Mouse (Mus musculus) limb, embryonic 10.5 days (tissue): ENCODE results near the gene Fars2. TPM values are rescaled to one million over a fixed set of nuclear protein-coding genes. Genes with fewer than 3 reads are reported as not detected.

Experiments used
- DNase-seq: peaks from one replicate; pipeline ENCODE4 v3.0.0-alpha.2; 2017; ENCODE audit warnings: low spot score
- H3K27ac ChIP-seq: fragments of 300-500 bp; sonication (generic); 2 replicates; pipeline ENCODE4 v1.5.1; 2016; ENCODE audit warnings: mild to moderate bottlenecking
- H3K27me3 ChIP-seq: fragments of 300-500 bp; sonication (generic); 2 replicates; pipeline ENCODE4 v1.6.1; 2016; ENCODE audit warnings: low read depth, mild to moderate bottlenecking; ENCODE audit not compliant: poor library complexity, severe bottlenecking
- H3K36me3 ChIP-seq: fragments of 300-500 bp; sonication (generic); 2 replicates; pipeline ENCODE4 v1.6.1; 2016; ENCODE audit warnings: mild to moderate bottlenecking, moderate library complexity
- H3K4me1 ChIP-seq: fragments of 300-500 bp; sonication (generic); 2 replicates; pipeline ENCODE4 v1.6.1; 2016
- H3K4me3 ChIP-seq: fragments of 300-500 bp; sonication (generic); 2 replicates; pipeline ENCODE4 v1.5.1; 2016; ENCODE audit warnings: mild to moderate bottlenecking, moderate library complexity
- H3K9me3 ChIP-seq: fragments of 300-500 bp; sonication (generic); replicated peaks from 2 replicates; pipeline ENCODE4 v1.6.1; 2016; ENCODE audit warnings: mild to moderate bottlenecking
- WGBS: fragments of 180-500 bp; shearing (Covaris S2); methylation state at CpG from one replicate; pipeline ENCODE4 v1.1.7; 2016; 5-methylcytosine and 5-hydroxymethylcytosine counted together
- polyA plus RNA-seq: library from polyadenylated mRNA; unstranded; fragments of >200 nt; fragmentation: Nextera tagmentation; extraction: Ambion mirVana; gene quantifications from 2 replicates; pipeline ENCODE4 v1.2.1, GENCODE M21; 2016

The Fars2 gene
- polyA plus RNA-seq, 1 experiment from 2014 or later, result 24.3 TPM

GRCm38 (mm10) chr13:36538385-36538784 lies 421.2 kb downstream of the Fars2 start:
- Histone ChIP-seq H3K27me3 (no peaks in the 10 kb centered on the region), H3K4me1 (peaks cover 32% of the 10 kb centered on the region), H3K4me3 (no peak overlapping the region), H3K27ac (no peak overlapping the region), H3K36me3 (no peaks in the 10 kb centered on the region), H3K9me3 (no peaks in the 10 kb centered on the region)
- DNase-seq, result no peak
- WGBS, result 58% methylated on average over 2 of the region's 2 CpGs

GRCm38 (mm10) chr13:36540231-36540630 lies 423.0 kb downstream of the Fars2 start:
- H3K36me3 ChIP-seq, result no peaks in the 10 kb centered on the region
- DNase-seq, result no peak
- no peak overlapping the region for H3K4me3 ChIP-seq
- no peaks in the 10 kb centered on the region for H3K9me3 ChIP-seq
- H3K27me3 ChIP-seq, result no peaks in the 10 kb centered on the region
- WGBS, result 50% methylated on average over 10 of the region's 10 CpGs
- peak overlapping the region; percentile 56 for H3K27ac ChIP-seq
- peaks cover 32% of the 10 kb centered on the region for H3K4me1 ChIP-seq

- Histone ChIP-seq H3K4me1 (peaks cover 32% of the 10 kb centered on the region), H3K4me3 (no peak overlapping the region), H3K36me3 (no peaks in the 10 kb centered on the region), H3K9me3 (no peaks in the 10 kb centered on the region), H3K27ac (no peak overlapping the region), H3K27me3 (no peaks in the 10 kb centered on the region)
- WGBS, result 87% methylated on average over 2 of the region's 2 CpGs
- no peak for DNase-seq
Observed at GRCm38 (mm10) chr13:36541287-36541780, 424.1 kb downstream of the Fars2 start.

- WGBS, result 56% methylated on average over 6 of the region's 6 CpGs
Observed at GRCm38 (mm10) chr13:36550694-36551093, 433.5 kb downstream of the Fars2 start.

GRCm38 (mm10) chr13:36552522-36553246 lies 435.5 kb downstream of the Fars2 start:
- Histone ChIP-seq H3K4me1 (peaks cover 12% of the 10 kb centered on the region), H3K36me3 (no peaks in the 10 kb centered on the region), H3K4me3 (no peak overlapping the region), H3K9me3 (no peaks in the 10 kb centered on the region), H3K27me3 (no peaks in the 10 kb centered on the region), H3K27ac (no peak overlapping the region)
- no peak for DNase-seq
- WGBS, result 88% methylated on average over 3 of the region's 3 CpGs

More at GRCm38 (mm10) chr13:36550694-36551093, 433.5 kb downstream of the Fars2 start:
- Histone ChIP-seq H3K27ac (no peak overlapping the region), H3K36me3 (no peaks in the 10 kb centered on the region), H3K27me3 (no peaks in the 10 kb centered on the region), H3K4me1 (peaks cover 12% of the 10 kb centered on the region), H3K4me3 (no peak overlapping the region), H3K9me3 (no peaks in the 10 kb centered on the region)
- DNase-seq, result no peak

- no peak overlapping the region for H3K27ac ChIP-seq
- 79% methylated on average over 5 of the region's 5 CpGs for WGBS
- DNase-seq, result no peak
Observed at GRCm38 (mm10) chr13:36553247-36553642, 436.0 kb downstream of the Fars2 start.

GRCm38 (mm10) chr13:36554743-36555142 lies 437.5 kb downstream of the Fars2 start:
- Histone ChIP-seq H3K4me3 (no peak overlapping the region), H3K27ac (no peak overlapping the region), H3K36me3 (no peaks in the 10 kb centered on the region), H3K4me1 (peaks cover 12% of the 10 kb centered on the region), H3K9me3 (no peaks in the 10 kb centered on the region), H3K27me3 (no peaks in the 10 kb centered on the region)
- DNase-seq, result no peak
- 94% methylated on average over 1 of the region's 1 CpGs for WGBS

More at GRCm38 (mm10) chr13:36553247-36553642, 436.0 kb downstream of the Fars2 start:
- H3K36me3 ChIP-seq, result no peaks in the 10 kb centered on the region
- H3K4me1 ChIP-seq, result peaks cover 12% of the 10 kb centered on the region
- H3K9me3 ChIP-seq, result no peaks in the 10 kb centered on the region
- H3K27me3 ChIP-seq, result no peaks in the 10 kb centered on the region
- no peak overlapping the region for H3K4me3 ChIP-seq

- Histone ChIP-seq H3K27me3 (no peaks in the 10 kb centered on the region), H3K36me3 (no peaks in the 10 kb centered on the region), H3K4me1 (no peaks in the 10 kb centered on the region), H3K9me3 (no peaks in the 10 kb centered on the region), H3K4me3 (no peak overlapping the region), H3K27ac (no peak overlapping the region)
- no peak for DNase-seq
- 80% methylated on average over 16 of the region's 16 CpGs for WGBS
Observed at GRCm38 (mm10) chr13:36562447-36563441, 445.5 kb downstream of the Fars2 start.

GRCm38 (mm10) chr13:36564764-36565315 lies 447.6 kb downstream of the Fars2 start:
- H3K9me3 ChIP-seq, result no peaks in the 10 kb centered on the region
- H3K4me1 ChIP-seq, result no peaks in the 10 kb centered on the region
- H3K27ac ChIP-seq, result 0 out of 2 replicates have a peak overlapping the region, but pooled peaks have one; percentile 14
- WGBS, result 49% methylated on average over 6 of the region's 6 CpGs
- H3K27me3 ChIP-seq, result no peaks in the 10 kb centered on the region
- DNase-seq, result no peak
- H3K36me3 ChIP-seq, result no peaks in the 10 kb centered on the region
- no peak overlapping the region for H3K4me3 ChIP-seq

GRCm38 (mm10) chr13:36576781-36577180 lies 459.6 kb downstream of the Fars2 start:
- 78% methylated on average over 4 of the region's 4 CpGs for WGBS
- peaks cover 12% of the 10 kb centered on the region; the same call in 1 of the 2 replicates for H3K27me3 ChIP-seq
- no peak for DNase-seq
- no peaks in the 10 kb centered on the region for H3K36me3 ChIP-seq
- no peaks in the 10 kb centered on the region for H3K9me3 ChIP-seq
- H3K4me1 ChIP-seq, result peaks cover 27% of the 10 kb centered on the region
- no peak overlapping the region for H3K4me3 ChIP-seq
- no peak overlapping the region for H3K27ac ChIP-seq

- 43% methylated on average over 7 of the region's 7 CpGs for WGBS
- Histone ChIP-seq H3K27me3 (peaks cover 17% of the 10 kb centered on the region; the same call in 1 of the 2 replicates), H3K27ac (peak overlapping the region; percentile 89), H3K9me3 (no peaks in the 10 kb centered on the region), H3K36me3 (no peaks in the 10 kb centered on the region), H3K4me1 (peaks cover 39% of the 10 kb centered on the region), H3K4me3 (peak overlapping the region; percentile 60)
- DNase-seq, result peak; percentile 33
Observed at GRCm38 (mm10) chr13:36577916-36578568, 460.8 kb downstream of the Fars2 start.
